Mouse (Mus musculus): ENCODE results near the gene Neurog2. TPM values are rescaled to one million over a fixed set of nuclear protein-coding genes. Genes with fewer than 3 reads are reported as not detected.

Gene Neurog2
- polyA plus RNA-seq, 1 experiment from 2014 or later = 3.8 TPM

GRCm38 (mm10) chr3:127640762-127641700 is 8.1 kb downstream of the Neurog2 start:
- Histone ChIP-seq H3K4me1 (replicated peaks; ENCODE audit: control insufficient read depth, insufficient read depth, low read length) (peaks cover 27% of the 10 kb centered on the region), H3K4me2 (replicated peaks) (peak overlapping the region; percentile 40), H3K4me3 (replicated peaks; ENCODE audit: low read length) (peak overlapping the region; percentile 13; the same call in 1 of the 2 replicates), H3K27ac (no peak overlapping the region), H3K9me3 (ENCODE audit: control insufficient read depth, low read length) (no peaks in the 10 kb centered on the region), H3K36me3 (replicated peaks; ENCODE audit: control insufficient read depth, insufficient read depth) (no peaks in the 10 kb centered on the region), H3K9ac (no peak overlapping the region), H3K27me3 (ENCODE audit: control insufficient read depth, insufficient read depth, low read length) (peaks cover 89% of the 10 kb centered on the region)
- 5% methylated on average over 37 of the region's 37 CpGs for WGBS
- ATAC-seq (ENCODE audit: low FRiP score) = 0 out of 2 replicates have a peak, but pooled peaks have one; percentile 42
- DNase-seq (ENCODE audit: low spot score) = no peak

GRCm38 (mm10) chr3:127642211-127642610 is 9.3 kb downstream of the Neurog2 start:
- 6% methylated on average over 5 of the region's 5 CpGs for WGBS
- Histone ChIP-seq H3K4me2 (replicated peaks) (no peak overlapping the region), H3K9ac (no peak overlapping the region), H3K36me3 (replicated peaks; ENCODE audit: control insufficient read depth, insufficient read depth) (no peaks in the 10 kb centered on the region), H3K4me3 (replicated peaks; ENCODE audit: low read length) (no peak overlapping the region), H3K27me3 (ENCODE audit: control insufficient read depth, insufficient read depth, low read length) (peaks cover 91% of the 10 kb centered on the region), H3K9me3 (ENCODE audit: control insufficient read depth, low read length) (no peaks in the 10 kb centered on the region), H3K27ac (no peak overlapping the region), H3K4me1 (replicated peaks; ENCODE audit: control insufficient read depth, insufficient read depth, low read length) (peaks cover 27% of the 10 kb centered on the region)
- ATAC-seq (ENCODE audit: low FRiP score) = no peak
- no peak for DNase-seq (ENCODE audit: low spot score)

GRCm38 (mm10) chr3:127646156-127646825 is 13.4 kb downstream of the Neurog2 start:
- peaks cover 9% of the 10 kb centered on the region; the same call in 1 of the 2 replicates for H3K4me1 ChIP-seq (replicated peaks; ENCODE audit: control insufficient read depth, insufficient read depth, low read length)
- WGBS = 37% methylated on average over 18 of the region's 18 CpGs
- H3K9ac ChIP-seq = no peak overlapping the region
- H3K27ac ChIP-seq = no peak overlapping the region
- H3K27me3 ChIP-seq (ENCODE audit: control insufficient read depth, insufficient read depth, low read length) = peaks cover 53% of the 10 kb centered on the region
- no peak for DNase-seq (ENCODE audit: low spot score)
- no peaks in the 10 kb centered on the region for H3K36me3 ChIP-seq (replicated peaks; ENCODE audit: control insufficient read depth, insufficient read depth)
- H3K9me3 ChIP-seq (ENCODE audit: control insufficient read depth, low read length) = no peaks in the 10 kb centered on the region
- H3K4me3 ChIP-seq (replicated peaks; ENCODE audit: low read length) = no peak overlapping the region
- H3K4me2 ChIP-seq (replicated peaks) = no peak overlapping the region
- 0 out of 2 replicates have a peak, but pooled peaks have one; percentile 21 for ATAC-seq (ENCODE audit: low FRiP score)

- no peaks in the 10 kb centered on the region for H3K4me1 ChIP-seq (replicated peaks; ENCODE audit: control insufficient read depth, insufficient read depth, low read length)
- no peak for ATAC-seq (ENCODE audit: low FRiP score)
- no peaks in the 10 kb centered on the region for H3K36me3 ChIP-seq (replicated peaks; ENCODE audit: control insufficient read depth, insufficient read depth)
- no peak for DNase-seq (ENCODE audit: low spot score)
- H3K9ac ChIP-seq = no peak overlapping the region
- H3K27ac ChIP-seq = no peak overlapping the region
- 33% methylated on average over 7 of the region's 7 CpGs for WGBS
- H3K4me2 ChIP-seq (replicated peaks) = no peak overlapping the region
- no peak overlapping the region for H3K4me3 ChIP-seq (replicated peaks; ENCODE audit: low read length)
- no peaks in the 10 kb centered on the region for H3K9me3 ChIP-seq (ENCODE audit: control insufficient read depth, low read length)
- peaks cover 1% of the 10 kb centered on the region; the same call in 1 of the 2 replicates for H3K27me3 ChIP-seq (ENCODE audit: control insufficient read depth, insufficient read depth, low read length)
Observed at GRCm38 (mm10) chr3:127651742-127652653, 19.1 kb downstream of the Neurog2 start.

- 50% methylated on average over 7 of the region's 7 CpGs for WGBS
- ATAC-seq (ENCODE audit: low FRiP score) = no peak
- Histone ChIP-seq H3K27me3 (ENCODE audit: control insufficient read depth, insufficient read depth, low read length) (no peaks in the 10 kb centered on the region), H3K9me3 (ENCODE audit: control insufficient read depth, low read length) (no peaks in the 10 kb centered on the region), H3K9ac (no peak overlapping the region), H3K4me1 (replicated peaks; ENCODE audit: control insufficient read depth, insufficient read depth, low read length) (peaks cover 14% of the 10 kb centered on the region), H3K36me3 (replicated peaks; ENCODE audit: control insufficient read depth, insufficient read depth) (no peaks in the 10 kb centered on the region), H3K4me2 (replicated peaks) (no peak overlapping the region), H3K27ac (no peak overlapping the region), H3K4me3 (replicated peaks; ENCODE audit: low read length) (no peak overlapping the region)
- no peak for DNase-seq (ENCODE audit: low spot score)
Observed at GRCm38 (mm10) chr3:127660712-127661111, 27.8 kb downstream of the Neurog2 start.

GRCm38 (mm10) chr3:127661646-127662531 is 29.0 kb downstream of the Neurog2 start:
- H3K9me3 ChIP-seq (ENCODE audit: control insufficient read depth, low read length) = no peaks in the 10 kb centered on the region
- ATAC-seq (ENCODE audit: low FRiP score) (no peak; the same call in 1 of the 2 replicates), DNase-seq (ENCODE audit: low spot score) (peak; percentile 31)
- H3K4me3 ChIP-seq (replicated peaks; ENCODE audit: low read length) = no peak overlapping the region
- peak overlapping the region; percentile 39 for H3K4me2 ChIP-seq (replicated peaks)
- peaks cover 14% of the 10 kb centered on the region for H3K4me1 ChIP-seq (replicated peaks; ENCODE audit: control insufficient read depth, insufficient read depth, low read length)
- H3K9ac ChIP-seq = peak overlapping the region; percentile 28
- peak overlapping the region; percentile 29; the same call in 1 of the 2 replicates for H3K27ac ChIP-seq
- WGBS = 19% methylated on average over 22 of the region's 22 CpGs
- no peaks in the 10 kb centered on the region for H3K36me3 ChIP-seq (replicated peaks; ENCODE audit: control insufficient read depth, insufficient read depth)
- no peaks in the 10 kb centered on the region for H3K27me3 ChIP-seq (ENCODE audit: control insufficient read depth, insufficient read depth, low read length)

- no peak for ATAC-seq (ENCODE audit: low FRiP score)
- Histone ChIP-seq H3K4me2 (replicated peaks) (no peak overlapping the region), H3K4me1 (replicated peaks; ENCODE audit: control insufficient read depth, insufficient read depth, low read length) (no peaks in the 10 kb centered on the region), H3K4me3 (replicated peaks; ENCODE audit: low read length) (no peak overlapping the region), H3K9me3 (ENCODE audit: control insufficient read depth, low read length) (no peaks in the 10 kb centered on the region), H3K27me3 (ENCODE audit: control insufficient read depth, insufficient read depth, low read length) (no peaks in the 10 kb centered on the region), H3K9ac (no peak overlapping the region), H3K36me3 (replicated peaks; ENCODE audit: control insufficient read depth, insufficient read depth) (no peaks in the 10 kb centered on the region), H3K27ac (no peak overlapping the region)
- 90% methylated on average over 15 of the region's 15 CpGs for WGBS
- DNase-seq (ENCODE audit: low spot score) = no peak
Observed at GRCm38 (mm10) chr3:127679703-127680102, 46.8 kb downstream of the Neurog2 start.
